Mouse (Mus musculus): ENCODE data around the gene Smyd1.
A peak's percentile ranks its signal among the peaks of the same experiment; 100 is the strongest.

Gene Smyd1

GRCm38 (mm10) chr6:71257375-71257774 lies 64.7 kb downstream of the Smyd1 start:
- DNase-seq, result no peak

GRCm38 (mm10) chr6:71256166-71256565 lies 65.9 kb downstream of the Smyd1 start:
- DNase-seq, result no peak

- no peak for DNase-seq
Observed at GRCm38 (mm10) chr6:71254456-71254855, 67.6 kb downstream of the Smyd1 start.

GRCm38 (mm10) chr6:71250951-71251350 lies 71.1 kb downstream of the Smyd1 start:
- no peak for DNase-seq

GRCm38 (mm10) chr6:71249615-71250014 lies 72.4 kb downstream of the Smyd1 start:
- DNase-seq, result no peak

- no peak for DNase-seq
Observed at GRCm38 (mm10) chr6:71248420-71248819, 73.6 kb downstream of the Smyd1 start.

GRCm38 (mm10) chr6:71243258-71243657 lies 78.8 kb downstream of the Smyd1 start:
- no peak for DNase-seq

- no peak for DNase-seq
Observed at GRCm38 (mm10) chr6:71242811-71243210, 79.2 kb downstream of the Smyd1 start.

GRCm38 (mm10) chr6:71240831-71241230 lies 81.2 kb downstream of the Smyd1 start:
- no peak for DNase-seq

- no peak for DNase-seq
Observed at GRCm38 (mm10) chr6:71239069-71239750, 82.8 kb downstream of the Smyd1 start.

GRCm38 (mm10) chr6:71237031-71237431 lies 85.0 kb downstream of the Smyd1 start:
- peak; percentile 49 for DNase-seq

GRCm38 (mm10) chr6:71236506-71236905 lies 85.5 kb downstream of the Smyd1 start:
- DNase-seq, result peak; percentile 81

- DNase-seq, result peak; percentile 21
Observed at GRCm38 (mm10) chr6:71235944-71236343, 86.1 kb downstream of the Smyd1 start.

- DNase-seq, result no peak
Observed at GRCm38 (mm10) chr6:71235121-71235520, 86.9 kb downstream of the Smyd1 start.

GRCm38 (mm10) chr6:71227157-71227770 lies 94.8 kb downstream of the Smyd1 start:
- peak; percentile 20 for DNase-seq

GRCm38 (mm10) chr6:71226544-71226943 lies 95.5 kb downstream of the Smyd1 start:
- DNase-seq, result no peak

- no peak for DNase-seq
Observed at GRCm38 (mm10) chr6:71224184-71224943, 97.7 kb downstream of the Smyd1 start.

- no peak for DNase-seq
Observed at GRCm38 (mm10) chr6:71221501-71221900, 100.5 kb downstream of the Smyd1 start.

GRCm38 (mm10) chr6:71212471-71212870 lies 109.6 kb downstream of the Smyd1 start:
- no peak for DNase-seq

- DNase-seq, result no peak
Observed at GRCm38 (mm10) chr6:71211917-71212316, 110.1 kb downstream of the Smyd1 start.

GRCm38 (mm10) chr6:71208691-71209090 lies 113.3 kb downstream of the Smyd1 start:
- no peak for DNase-seq

- no peak for DNase-seq
Observed at GRCm38 (mm10) chr6:71204166-71204565, 117.9 kb downstream of the Smyd1 start.

GRCm38 (mm10) chr6:71203674-71204073 lies 118.4 kb downstream of the Smyd1 start:
- no peak for DNase-seq

- DNase-seq, result no peak
Observed at GRCm38 (mm10) chr6:71201925-71202324, 120.1 kb downstream of the Smyd1 start.
